Mouse (Mus musculus) cerebellum, adult 11 months (tissue): ENCODE results near the gene Smoc1.

ENCODE experiments used
- DNase-seq: peaks from one replicate; pipeline ENCODE4 v3.0.0; 2022

Smoc1 gene

DNA sequence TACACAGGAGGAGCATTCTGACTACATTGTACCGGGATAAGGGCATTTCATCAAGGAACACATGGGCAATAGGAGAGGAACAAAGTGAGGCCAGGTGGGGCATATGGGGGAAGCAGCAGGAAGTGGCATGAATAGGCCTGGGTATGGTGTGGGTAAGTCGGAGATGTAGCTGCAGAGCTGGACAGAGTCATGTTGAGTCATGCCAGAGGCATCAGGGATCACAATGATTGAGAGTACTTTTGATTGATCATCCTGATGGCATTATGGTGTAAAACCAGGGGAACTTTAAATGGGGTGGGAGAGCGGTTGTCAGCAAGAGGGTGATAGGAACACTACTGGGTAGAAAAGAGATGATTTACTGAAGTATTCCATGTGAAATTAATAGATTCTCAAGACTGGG lies 146.4 kb downstream of the Smoc1 start:
- DNase-seq, result no peak

DNA sequence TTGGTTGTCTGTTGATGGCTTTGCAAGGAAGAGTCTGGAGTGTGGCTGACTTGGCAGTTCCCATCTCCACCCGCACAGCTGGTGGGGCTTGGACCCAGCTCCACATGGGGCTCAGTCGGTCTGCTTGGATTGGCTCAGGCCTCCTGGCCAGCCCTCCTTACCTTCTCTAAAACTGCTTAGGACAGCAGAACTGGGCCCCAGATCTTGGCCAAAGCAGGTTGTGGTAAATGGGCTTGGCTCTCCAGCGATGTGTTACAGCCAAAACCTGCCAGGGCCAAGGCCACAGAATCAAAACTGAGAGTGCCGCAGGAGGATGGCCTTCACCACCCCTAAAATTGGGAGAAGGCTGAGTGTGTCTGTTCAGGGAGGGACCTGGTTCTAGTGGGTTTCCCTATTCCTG lies 147.3 kb downstream of the Smoc1 start:
- DNase-seq, result peak; percentile 57

DNA sequence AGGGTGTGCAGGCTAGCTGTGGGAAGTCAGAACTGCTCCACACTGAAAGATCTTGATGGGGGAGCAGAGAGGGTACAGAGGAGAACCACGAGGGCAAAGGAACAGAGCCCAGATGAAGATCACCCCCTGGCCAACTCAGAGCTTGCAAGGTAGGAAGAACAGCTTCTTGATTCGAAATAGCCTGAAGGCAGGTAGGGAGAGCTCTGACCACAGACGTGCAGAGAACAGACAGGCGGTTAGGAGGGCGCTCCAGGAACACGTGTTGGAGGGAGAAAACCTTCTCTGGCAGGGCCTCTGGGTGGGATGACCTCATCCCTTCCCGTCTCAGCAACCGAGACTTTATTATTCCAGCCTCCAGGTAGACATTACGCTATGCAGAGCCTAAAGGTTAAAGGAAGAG lies 148.6 kb downstream of the Smoc1 start:
- DNase-seq, result no peak

DNA sequence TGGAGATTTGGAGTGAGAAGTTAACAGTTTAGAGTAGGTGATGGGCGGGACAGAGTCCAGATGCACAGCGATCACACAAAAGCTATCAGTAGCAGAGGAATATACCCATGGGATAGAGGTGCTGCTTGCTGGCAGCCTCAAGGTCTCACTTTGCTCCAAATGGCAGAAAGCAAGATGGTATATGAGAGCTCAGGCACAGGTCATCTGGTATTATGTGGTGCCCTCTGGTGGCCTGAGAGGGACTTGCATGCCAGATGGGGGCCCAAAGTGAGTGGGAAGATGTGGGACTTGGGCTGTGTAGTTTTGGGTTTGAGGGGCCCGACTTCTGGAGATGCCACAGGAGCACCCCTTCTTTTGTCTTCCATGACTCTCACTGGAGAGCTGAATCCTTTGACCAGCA lies 155.5 kb downstream of the Smoc1 start:
- DNase-seq, result peak; percentile 57

DNA sequence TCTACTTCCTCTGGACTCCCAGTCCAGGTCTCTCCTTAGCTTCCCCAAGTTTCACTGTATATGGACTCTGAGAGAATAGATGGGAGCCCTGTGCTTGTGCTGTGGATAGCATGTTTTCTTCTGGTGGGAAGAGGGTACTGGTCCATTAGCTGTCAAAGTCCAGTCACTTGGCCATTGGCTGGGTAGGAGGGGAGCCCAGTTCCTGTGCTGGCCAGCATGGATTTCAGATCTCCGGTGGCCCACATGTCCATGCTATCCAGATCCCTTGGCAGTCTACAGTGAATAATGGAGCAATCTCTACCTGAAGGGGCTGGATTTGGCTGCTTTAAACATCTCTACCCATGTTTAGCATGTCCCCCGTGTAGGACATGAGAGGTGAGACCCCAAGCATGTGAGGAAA lies 158.4 kb downstream of the Smoc1 start:
- no peak for DNase-seq

DNA sequence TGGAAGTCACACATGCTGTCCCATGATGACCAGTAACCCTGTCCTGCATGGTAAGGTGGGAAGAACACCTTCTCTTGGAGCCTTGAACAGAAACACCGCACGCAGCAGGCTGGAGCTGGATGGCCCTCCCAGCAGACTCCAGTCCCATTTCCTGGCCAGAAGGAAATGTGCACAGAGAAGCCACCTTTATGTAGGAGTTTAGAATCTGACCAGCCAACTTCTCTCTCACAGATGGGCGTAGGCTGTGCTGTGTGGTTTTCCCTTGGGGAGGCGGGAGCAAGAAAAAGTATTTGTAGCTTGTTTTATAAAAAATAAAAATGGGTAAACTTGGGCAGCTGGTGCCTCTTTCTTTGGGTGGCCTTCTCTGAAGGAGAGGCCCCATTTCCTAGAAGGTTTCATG lies 159.5 kb downstream of the Smoc1 start:
- DNase-seq, result no peak

DNA sequence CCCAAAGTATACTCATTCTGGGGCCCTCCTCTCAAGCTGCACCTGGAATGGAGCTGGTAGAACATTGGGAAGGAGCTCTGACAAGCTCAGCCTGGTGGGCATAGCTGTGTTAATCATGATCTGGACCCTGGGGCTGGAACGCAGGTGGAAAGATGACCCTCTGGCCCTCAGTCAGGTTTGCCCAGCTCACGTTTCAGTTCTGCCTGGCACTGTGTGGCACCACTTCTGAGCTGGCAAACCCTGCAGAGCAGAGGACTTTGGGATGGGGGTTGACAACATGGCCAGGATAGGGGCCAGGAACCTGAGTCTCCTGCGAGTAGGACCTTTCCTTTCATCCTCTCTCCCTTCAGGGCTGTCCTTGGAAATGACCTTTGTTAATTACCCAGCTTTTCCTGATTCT lies 160.1 kb downstream of the Smoc1 start:
- no peak for DNase-seq

DNA sequence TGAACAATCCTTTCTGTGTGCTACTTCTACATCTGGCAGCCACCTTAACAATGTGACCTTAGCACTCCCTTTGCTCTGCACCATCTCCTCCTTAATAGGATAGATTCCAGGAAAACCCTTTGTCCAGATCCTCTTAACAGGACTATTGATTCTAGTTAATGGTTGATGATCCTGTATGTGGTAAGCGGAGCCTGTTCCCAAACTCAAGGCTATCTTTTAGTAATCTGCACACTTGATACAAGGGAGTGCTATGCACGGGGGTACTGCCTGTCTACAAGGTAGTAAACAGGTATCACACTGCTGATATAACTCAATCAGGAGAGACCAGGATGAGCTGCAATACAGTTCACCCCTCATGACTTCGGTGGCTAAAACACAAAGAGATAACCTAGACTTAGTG lies 161.8 kb downstream of the Smoc1 start:
- no peak for DNase-seq

DNA sequence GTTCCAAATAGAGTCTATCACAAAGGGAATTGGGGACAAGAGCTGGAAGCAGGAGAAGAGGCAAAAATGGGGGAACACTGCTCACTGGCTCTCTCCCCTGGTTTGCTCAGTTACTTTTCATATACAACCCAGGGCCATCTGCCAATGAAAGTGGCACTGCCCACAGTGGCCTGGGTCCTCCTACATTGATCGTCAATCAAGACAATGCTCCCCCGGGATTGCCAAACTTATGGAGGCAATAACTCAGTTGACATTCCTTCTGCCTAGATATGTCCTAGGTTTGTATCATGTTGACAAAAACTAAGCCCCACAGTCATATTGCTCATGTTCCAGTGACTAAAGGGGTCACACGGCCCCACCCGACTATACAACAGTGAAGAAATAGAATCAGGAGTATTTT lies 162.4 kb downstream of the Smoc1 start:
- DNase-seq, result no peak

DNA sequence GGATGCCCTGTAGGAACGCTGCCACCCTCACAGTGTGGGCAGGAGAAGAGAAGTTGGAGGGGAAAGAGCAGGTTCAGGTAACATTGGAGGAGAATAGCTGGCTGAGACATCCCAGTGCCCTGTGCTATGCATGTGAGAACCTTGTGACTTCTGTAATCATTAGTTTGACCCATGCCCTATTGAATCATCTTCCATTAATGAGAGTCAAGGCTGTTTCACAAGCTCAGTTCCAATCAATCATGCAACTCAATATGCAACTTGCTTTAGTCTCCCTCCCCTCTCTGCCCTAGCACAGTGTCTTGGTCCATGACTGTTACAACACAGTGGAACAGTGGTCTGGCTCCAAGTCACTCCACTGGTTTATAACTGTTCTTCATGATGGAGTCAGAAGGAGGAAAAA lies 163.0 kb downstream of the Smoc1 start:
- DNase-seq, result no peak

DNA sequence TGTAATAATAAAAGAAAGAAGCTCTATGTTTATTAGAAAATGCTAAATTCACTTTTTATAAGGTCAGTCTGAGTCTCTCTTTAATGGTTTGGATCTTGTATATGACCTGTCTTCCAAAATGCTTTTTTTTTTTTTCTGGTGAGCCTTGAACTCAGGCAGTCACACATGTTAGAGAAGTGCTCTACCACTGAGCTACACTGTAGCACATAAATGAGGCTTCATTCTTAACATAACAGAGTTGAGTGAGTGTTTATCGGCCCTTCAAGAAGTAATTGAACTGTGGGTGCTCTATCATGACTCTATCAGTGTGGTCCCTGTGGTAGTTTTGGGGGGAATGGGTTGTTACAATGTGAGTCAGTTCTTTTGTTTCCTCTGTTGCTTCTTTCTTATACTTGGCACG lies 167.4 kb downstream of the Smoc1 start:
- DNase-seq, result no peak

DNA sequence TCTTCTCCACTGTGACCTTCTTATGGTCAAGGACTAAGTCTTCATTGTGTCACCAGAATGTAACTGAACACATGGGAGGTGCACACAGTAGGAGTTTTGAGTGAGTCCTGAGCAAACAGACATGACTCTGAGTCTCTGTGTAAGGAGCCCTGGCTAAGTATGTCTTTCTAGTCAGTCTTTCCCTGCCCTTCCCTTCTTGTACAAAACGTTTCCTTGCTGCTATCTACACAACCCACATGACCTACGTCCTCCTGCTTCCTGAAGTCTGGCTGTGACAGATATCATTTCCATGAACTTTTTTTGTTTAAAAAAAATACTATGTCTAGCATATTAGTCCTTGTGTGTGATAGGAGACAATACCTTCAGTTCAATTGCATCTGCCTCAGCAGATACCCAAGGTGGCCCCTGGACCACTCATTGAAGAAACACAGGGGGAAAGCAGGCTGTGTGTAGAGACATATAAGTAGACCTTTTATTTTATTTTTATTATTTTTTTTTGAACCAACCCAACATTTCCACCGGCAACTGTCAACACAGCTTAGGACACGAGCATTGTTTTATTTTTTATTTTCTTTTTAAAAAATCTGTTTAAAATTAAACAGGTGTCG lies 171.0 kb downstream of the Smoc1 start:
- DNase-seq, result no peak

DNA sequence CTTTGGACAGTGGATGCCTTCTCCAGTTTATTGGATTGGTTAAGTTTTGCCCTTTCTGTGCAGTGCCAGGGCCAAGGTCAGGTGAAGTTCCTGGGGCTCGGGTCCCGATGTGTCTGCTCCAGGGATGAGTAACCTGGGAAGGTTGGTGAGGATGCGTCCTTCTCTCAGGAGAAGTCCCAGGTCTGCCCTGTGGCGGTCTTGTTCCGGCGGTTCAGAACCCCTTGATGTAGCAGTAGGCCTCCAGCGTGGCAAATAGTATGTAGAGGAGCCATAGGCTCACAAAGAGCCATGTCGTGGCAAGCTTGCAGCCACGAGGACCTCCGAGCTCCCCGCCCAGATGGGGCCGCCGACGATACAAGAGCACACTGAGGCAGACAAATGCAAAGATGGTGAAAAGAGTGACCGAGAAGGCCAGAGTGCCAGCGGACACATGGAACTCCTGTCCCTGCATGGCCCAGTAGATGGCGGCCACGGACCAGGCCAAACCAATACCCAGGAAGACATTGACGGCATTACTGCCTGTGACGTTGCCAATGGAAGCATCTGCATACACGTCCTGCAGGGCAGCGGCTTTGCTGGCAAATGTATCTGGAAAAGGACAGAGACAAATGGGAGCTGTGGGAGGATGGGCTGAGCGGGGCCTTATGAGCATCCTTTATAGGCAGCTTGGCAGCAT lies 172.8 kb downstream of the Smoc1 start:
- DNase-seq, result peak; percentile 85

DNA sequence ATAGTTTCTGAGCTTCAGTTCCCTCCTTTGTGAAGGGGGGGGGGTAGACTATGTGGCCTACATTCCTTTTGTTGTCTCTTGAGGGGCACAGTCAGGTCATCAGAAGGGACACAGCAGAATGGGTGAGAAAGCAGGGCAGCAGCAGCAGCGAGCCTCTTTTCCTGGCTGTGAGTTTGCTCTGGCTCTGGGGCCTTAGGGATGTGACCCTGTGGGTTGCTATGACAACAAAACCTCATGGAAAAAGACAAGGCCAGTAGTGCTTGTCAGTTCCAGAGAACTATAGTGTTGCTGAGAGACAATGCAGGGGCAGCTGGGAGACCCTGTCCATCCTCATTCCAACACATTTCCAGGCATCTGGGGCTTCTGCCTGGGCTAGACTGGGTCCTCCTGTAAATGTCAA lies 176.6 kb downstream of the Smoc1 start:
- no peak for DNase-seq

DNA sequence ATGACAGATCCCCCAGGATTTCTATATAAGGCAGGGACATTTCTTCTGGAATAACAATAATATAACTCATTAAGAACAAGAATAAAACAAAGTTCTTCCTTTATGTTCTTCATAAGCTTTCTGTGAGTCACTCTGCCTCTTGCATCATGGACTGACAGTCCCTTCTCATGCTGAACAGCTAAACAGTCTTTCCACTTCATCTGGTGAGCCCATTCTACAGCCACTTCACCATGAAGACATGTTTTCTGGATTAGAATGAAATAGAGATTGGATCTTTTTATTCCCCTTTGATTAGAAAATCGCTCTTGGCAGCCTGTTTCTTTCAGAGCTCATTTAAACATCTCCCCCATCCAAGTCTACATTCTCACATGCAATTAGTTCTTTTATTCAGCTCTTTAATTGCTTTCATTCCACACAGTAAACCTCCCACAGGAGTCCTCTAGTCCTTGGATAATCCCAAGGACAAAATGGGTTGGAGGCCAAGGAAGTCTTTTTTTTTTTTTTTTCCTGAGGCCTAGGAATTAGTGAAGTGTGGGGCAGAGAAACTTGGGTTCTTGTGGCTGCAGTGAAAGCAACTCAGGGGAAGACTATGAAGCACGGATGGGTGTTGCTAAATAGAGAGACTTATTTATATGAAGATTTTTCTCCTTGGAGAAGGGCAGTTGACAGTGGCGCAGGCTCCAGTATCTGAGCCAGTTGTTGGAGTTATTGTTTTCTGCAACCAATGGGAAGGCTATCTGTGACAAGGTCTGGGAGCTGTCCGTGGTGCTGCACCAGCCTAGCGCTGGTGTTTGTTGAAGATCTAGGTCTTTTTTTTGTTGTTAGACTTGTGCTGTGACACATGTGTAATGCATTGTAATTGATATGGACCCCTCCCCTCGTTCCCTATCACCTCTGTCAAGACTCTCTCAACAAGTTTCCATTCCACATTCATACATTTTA lies 179.3 kb downstream of the Smoc1 start:
- no peak for DNase-seq

DNA sequence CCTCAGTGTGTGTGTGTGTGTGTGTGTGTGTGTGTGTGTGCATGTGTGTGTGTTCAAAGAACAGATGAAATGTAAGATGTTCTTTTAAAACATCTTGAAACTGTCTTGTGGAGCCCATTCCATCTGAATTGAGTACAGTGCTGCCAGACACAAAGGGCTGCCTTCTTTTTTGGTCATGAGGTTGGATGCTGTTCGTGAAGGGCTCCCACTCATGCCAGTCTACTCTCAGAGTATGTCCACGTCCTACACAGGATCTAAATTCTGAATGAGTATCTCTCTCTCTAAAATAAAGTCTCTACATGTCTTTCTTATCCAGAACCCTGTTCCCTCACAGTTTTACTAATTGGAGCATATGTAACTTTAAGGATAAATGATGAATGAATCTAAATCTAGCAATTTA lies 182.0 kb downstream of the Smoc1 start:
- DNase-seq, result no peak

DNA sequence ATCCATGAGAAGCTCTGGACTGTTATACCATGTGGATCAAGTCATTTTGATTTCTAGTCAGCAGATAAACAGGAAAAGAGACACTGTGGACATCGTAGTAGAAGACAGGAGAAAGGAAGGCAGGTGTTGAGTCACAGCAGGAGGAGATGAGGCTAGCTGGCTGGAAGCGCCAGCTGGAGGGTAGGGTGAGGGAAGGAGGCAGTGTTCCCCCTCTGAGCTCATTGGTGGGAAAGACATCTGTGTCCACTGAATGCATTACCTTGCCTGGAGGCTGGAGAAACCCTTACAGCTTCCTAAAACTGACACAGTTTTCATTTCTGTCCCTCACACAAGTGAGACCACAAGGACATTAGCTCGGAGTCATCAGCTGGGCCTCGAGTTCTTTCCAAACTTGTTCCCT lies 192.7 kb downstream of the Smoc1 start:
- no peak for DNase-seq

DNA sequence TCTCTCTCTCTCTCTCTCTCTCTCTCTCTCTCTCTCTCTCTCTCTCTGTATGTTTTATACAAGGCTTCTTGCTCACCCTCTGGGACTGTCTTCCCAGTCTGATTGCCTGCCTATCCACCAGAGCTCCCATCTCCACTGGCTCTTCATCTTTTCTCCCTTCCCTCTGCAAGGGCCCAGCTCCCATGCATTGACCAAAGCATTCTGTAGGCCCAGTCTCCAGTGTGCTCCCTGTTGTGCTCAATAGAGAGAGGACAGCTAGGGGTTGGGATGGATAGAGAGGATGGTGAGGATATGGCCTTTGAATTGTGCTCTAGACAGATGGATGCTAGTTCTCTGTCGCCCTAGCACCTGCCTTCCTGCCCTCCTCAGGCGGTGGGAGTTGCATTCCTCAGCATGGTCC lies 196.7 kb downstream of the Smoc1 start:
- DNase-seq, result no peak

DNA sequence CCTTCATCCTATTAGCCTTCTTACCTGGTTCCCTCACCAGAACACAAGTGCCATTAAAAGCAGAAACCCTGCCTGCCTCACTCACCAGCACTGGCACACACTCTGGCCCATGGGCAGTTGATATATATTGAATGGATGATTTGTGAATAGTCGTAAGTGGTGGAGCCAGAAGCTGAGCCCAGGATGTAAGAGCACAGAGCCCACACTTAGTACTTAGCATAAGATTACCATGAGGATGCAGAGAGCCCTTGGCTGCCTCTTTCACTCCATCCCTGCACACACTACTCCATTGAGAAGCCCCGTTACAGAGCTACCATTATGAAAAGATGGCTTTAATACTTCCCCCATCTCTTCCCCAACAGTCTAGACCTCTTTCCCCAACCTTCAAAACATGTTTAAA lies 198.2 kb downstream of the Smoc1 start:
- no peak for DNase-seq

DNA sequence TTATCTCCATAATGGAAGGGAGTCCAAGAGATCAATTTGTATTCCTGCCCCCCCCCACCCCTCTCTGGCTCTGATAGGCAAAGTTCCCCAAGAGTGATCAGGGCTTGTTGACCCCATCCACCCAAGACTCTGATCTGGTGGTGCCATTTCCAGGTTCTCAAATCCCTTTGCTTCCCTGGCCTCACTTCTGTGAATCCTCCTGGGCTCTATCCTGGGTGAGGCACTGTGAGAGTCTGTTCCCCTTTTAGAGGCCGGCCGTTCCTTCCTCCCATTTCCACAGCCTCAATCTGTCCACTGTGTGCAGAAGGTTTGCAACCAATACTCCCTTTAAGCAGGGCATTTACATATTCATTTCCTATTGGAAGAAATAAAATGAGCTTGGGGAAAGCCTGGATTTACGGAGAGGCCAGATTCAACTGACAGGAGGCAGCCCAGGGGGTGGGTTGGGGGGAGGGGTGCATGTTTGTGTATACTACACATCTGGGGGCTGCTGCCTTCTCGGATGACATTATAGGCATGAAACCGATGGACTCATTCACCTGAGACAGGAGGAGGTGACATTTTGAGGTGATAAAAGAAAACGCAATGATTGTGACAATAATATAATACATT lies 199.5 kb downstream of the Smoc1 start:
- DNase-seq, result no peak

DNA sequence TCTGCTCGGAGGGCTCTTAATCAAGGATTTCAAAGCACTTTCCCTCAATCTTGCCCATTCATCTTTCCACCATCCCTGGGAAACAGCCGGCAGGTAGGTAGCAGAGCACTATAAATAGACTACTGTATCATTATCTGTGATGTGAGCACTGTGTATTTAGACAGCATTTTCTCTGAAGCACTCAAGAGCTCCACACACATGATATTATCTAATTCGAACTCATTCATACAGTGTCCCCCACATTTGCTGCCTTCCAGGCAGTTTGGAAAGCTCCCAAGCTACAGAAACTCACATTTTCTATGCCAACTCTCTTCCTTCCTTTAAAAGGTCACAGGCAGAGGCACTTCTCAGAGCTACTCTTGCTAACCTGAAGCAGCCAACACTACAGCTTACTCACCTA lies 200.0 kb downstream of the Smoc1 start:
- no peak for DNase-seq

DNA sequence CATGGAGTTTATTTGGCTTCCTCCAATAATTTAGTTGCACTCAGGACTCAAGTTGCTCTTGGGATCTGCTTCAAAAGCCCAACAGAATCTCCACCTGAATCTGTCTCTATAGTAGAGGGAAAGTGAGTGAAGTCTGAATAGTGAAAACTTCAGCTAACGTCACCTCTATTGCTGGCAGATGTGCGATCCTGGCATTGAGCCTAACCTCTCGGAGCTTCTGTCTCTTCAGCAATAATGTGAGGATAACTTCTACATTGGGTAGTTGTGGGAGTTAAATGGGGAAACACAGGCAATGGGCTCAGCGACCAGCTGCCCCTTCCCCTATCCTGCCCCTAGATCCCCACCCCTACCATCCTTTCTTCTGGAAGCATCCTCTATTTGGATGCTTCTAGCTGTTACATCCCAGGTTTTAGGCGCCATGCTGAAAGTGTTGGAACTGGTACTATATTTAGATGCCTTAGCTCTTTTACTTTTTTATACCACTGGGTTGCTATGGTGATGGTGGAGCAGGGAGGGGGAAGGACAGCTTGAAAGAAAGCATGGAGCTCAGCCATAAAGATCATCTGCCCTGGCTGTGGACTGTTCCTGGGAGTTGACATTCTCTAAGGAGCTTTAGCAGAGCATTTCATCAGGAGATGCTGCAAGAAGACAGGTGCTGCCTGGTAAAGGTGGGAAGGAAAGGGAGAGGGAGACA lies 201.3 kb downstream of the Smoc1 start:
- DNase-seq, result peak; percentile 40
